ENCODE assay signal across 8 mouse cellular contexts in the genomic region with DNA sequence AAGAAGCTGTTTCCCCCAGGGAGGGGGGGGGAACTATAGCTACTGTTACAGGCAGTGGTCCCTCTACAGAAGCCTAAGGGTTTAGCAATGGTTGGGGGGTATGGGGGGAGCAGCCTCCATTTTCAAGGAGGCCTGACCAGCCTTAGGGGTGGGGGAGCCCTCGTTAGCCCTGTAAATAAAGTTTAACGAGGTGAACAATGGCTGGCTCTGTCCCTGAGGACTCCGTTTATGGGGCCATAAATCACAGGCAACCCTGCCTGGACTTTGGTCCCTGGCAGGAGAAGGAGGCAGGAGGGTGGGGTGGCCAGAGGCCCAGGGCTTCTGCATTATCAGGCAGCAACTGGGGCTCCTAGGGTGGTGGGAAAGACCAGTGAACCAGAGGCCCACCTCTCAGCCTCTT. TPM values are rescaled to one million over a fixed set of nuclear protein-coding genes. Genes with fewer than 3 reads are reported as not detected.
DNase-seq lines count a peak whose midpoint lies in the region; ATAC-seq lines count a peak whose summit lies in the region.
"Had no signal": no experiment of that assay in that cellular context is flagged by ENCODE, and none has a peak within 500 bp of the region (broad histone marks: within the 10 kb centered on the region; RNA-seq: fewer than 3 reads in every experiment).

No protein-coding gene starts in this region.

- 0 out of 2 replicates have a peak overlapping the region, but pooled peaks have one; percentile 18 for H3K27ac ChIP-seq in hindbrain, embryonic 10.5 days
- H3K27ac ChIP-seq in hindbrain, embryonic 11.5 days (ENCODE audit: low read depth, low read length): no peak overlapping the region
- H3K27ac ChIP-seq in intestine, embryonic 16.5 days (ENCODE audit: low read length): peak overlapping the region; percentile 94
- peak overlapping the region; percentile 88 for H3K27ac ChIP-seq in stomach, embryonic 16.5 days (ENCODE audit: low read length)
- H3K27ac ChIP-seq in forebrain, embryonic 13.5 days: no peak overlapping the region

- H3K9me3 ChIP-seq in hindbrain, embryonic 10.5 days: no peaks in the 10 kb centered on the region
- no peaks in the 10 kb centered on the region for H3K9me3 ChIP-seq in hindbrain, embryonic 11.5 days (ENCODE audit: control insufficient read depth, low read length)
- H3K9me3 ChIP-seq in intestine, embryonic 16.5 days (ENCODE audit: control insufficient read depth, low read length): no peaks in the 10 kb centered on the region
- H3K9me3 ChIP-seq in stomach, embryonic 16.5 days (replicated peaks; ENCODE audit: control insufficient read depth, low read length): no peaks in the 10 kb centered on the region
- no peaks in the 10 kb centered on the region for H3K9me3 ChIP-seq in forebrain, embryonic 13.5 days (replicated peaks)

- H3K4me2 ChIP-seq in hindbrain, embryonic 11.5 days (replicated peaks; ENCODE audit: low read depth, low read length): no peak overlapping the region
- H3K4me2 ChIP-seq in intestine, embryonic 16.5 days (ENCODE audit: low read depth, low read length): peak overlapping the region; percentile 34; the same call in 1 of the 2 replicates
- no peak overlapping the region for H3K4me2 ChIP-seq in stomach, embryonic 16.5 days (ENCODE audit: low read depth, low read length)
- no peak overlapping the region for H3K4me2 ChIP-seq in forebrain, embryonic 13.5 days

- peaks cover 68% of the 10 kb centered on the region for H3K27me3 ChIP-seq in hindbrain, embryonic 10.5 days (ENCODE audit: insufficient read depth, poor library complexity, severe bottlenecking)
- H3K27me3 ChIP-seq in hindbrain, embryonic 11.5 days (ENCODE audit: control insufficient read depth, insufficient read depth, low read length): no peaks in the 10 kb centered on the region
- no peaks in the 10 kb centered on the region for H3K27me3 ChIP-seq in intestine, embryonic 16.5 days (replicated peaks; ENCODE audit: control insufficient read depth, insufficient read depth, low read length)
- H3K27me3 ChIP-seq in stomach, embryonic 16.5 days (ENCODE audit: control insufficient read depth, insufficient read depth, low read length): no peaks in the 10 kb centered on the region
- no peaks in the 10 kb centered on the region for H3K27me3 ChIP-seq in forebrain, embryonic 13.5 days

- H3K9ac ChIP-seq in hindbrain, embryonic 11.5 days (ENCODE audit: low read depth, low read length): no peak overlapping the region
- peak overlapping the region; percentile 40 for H3K9ac ChIP-seq in intestine, embryonic 16.5 days (ENCODE audit: low read depth, low read length)
- peak overlapping the region; percentile 35; the same call in 1 of the 2 replicates for H3K9ac ChIP-seq in stomach, embryonic 16.5 days (ENCODE audit: low read length)
- no peak overlapping the region for H3K9ac ChIP-seq in forebrain, embryonic 13.5 days

- no peak for DNase-seq in hindbrain, embryonic 10.5 days (ENCODE audit: low spot score)
- no peak for DNase-seq in hindbrain, embryonic 11.5 days (ENCODE audit: low spot score)
- DNase-seq in kidney, postnatal 4 days: peak; percentile 75 to 85
- DNase-seq in cerebellum, adult 9-10 months: no peak
- DNase-seq: gastrocnemius, postnatal 14 days had no signal

- 59% methylated on average over 3 of the region's 3 CpGs for WGBS in hindbrain, embryonic 10.5 days
- WGBS in hindbrain, embryonic 11.5 days: 43% methylated on average over 3 of the region's 3 CpGs
- WGBS in intestine, embryonic 16.5 days: 24% methylated on average over 3 of the region's 3 CpGs
- 43% methylated on average over 3 of the region's 3 CpGs for WGBS in stomach, embryonic 16.5 days
- WGBS in forebrain, embryonic 13.5 days: 11% methylated on average over 3 of the region's 3 CpGs

- ATAC-seq in hindbrain, embryonic 11.5 days (ENCODE audit: low FRiP score): no peak
- ATAC-seq in intestine, embryonic 16.5 days: peak; percentile 88
- peak; percentile 69 for ATAC-seq in stomach, embryonic 16.5 days (ENCODE audit: insufficient read depth, low FRiP score)
- ATAC-seq in forebrain, embryonic 13.5 days: no peak

- peaks cover 82% of the 10 kb centered on the region for H3K4me1 ChIP-seq in hindbrain, embryonic 10.5 days (replicated peaks)
- H3K4me1 ChIP-seq in hindbrain, embryonic 11.5 days (replicated peaks; ENCODE audit: control insufficient read depth, insufficient read depth, low read length): peaks cover 13% of the 10 kb centered on the region; the same call in 1 of the 2 replicates
- H3K4me1 ChIP-seq in intestine, embryonic 16.5 days (ENCODE audit: control insufficient read depth, insufficient read depth, low read length): peaks cover 67% of the 10 kb centered on the region
- peaks cover 46% of the 10 kb centered on the region for H3K4me1 ChIP-seq in stomach, embryonic 16.5 days (ENCODE audit: control insufficient read depth, insufficient read depth, low read length)
- H3K4me1 ChIP-seq in forebrain, embryonic 13.5 days: peaks cover 34% of the 10 kb centered on the region

- H3K36me3 ChIP-seq in hindbrain, embryonic 10.5 days: peaks cover 65% of the 10 kb centered on the region
- H3K36me3 ChIP-seq in hindbrain, embryonic 11.5 days (ENCODE audit: control insufficient read depth, insufficient read depth, low read length): no peaks in the 10 kb centered on the region
- H3K36me3 ChIP-seq in intestine, embryonic 16.5 days (ENCODE audit: control insufficient read depth, insufficient read depth, low read length): peaks cover 30% of the 10 kb centered on the region
- peaks cover 21% of the 10 kb centered on the region for H3K36me3 ChIP-seq in stomach, embryonic 16.5 days (ENCODE audit: control insufficient read depth, insufficient read depth, low read length)
- peaks cover 60% of the 10 kb centered on the region for H3K36me3 ChIP-seq in forebrain, embryonic 13.5 days (ENCODE audit: poor library complexity, severe bottlenecking)

- H3K4me3 ChIP-seq in hindbrain, embryonic 10.5 days: no peak overlapping the region
- H3K4me3 ChIP-seq in hindbrain, embryonic 11.5 days (ENCODE audit: low read depth, low read length): no peak overlapping the region
- no peak overlapping the region for H3K4me3 ChIP-seq in intestine, embryonic 16.5 days (ENCODE audit: low read length)
- H3K4me3 ChIP-seq in stomach, embryonic 16.5 days (replicated peaks; ENCODE audit: low read length): no peak overlapping the region
- H3K4me3 ChIP-seq in forebrain, embryonic 13.5 days: no peak overlapping the region

RNA-seq across cellular contexts. Expression of a gene that starts 7.6 kb away (rescaled TPM):
- polyA plus RNA-seq in hindbrain, embryonic 10.5 days (2016; fragmentation: Nextera tagmentation; extraction: Ambion mirVana): 9.1 and 11.4 TPM in 2 replicates
- 9.6 and 10.8 TPM in 2 replicates for polyA plus RNA-seq in hindbrain, embryonic 11.5 days (2014; fragmentation: Nextera tagmentation; extraction: Ambion mirVana)
- 18.3 and 18.7 TPM in 2 replicates for polyA plus RNA-seq in intestine, embryonic 16.5 days (2015; fragmentation: Nextera tagmentation; extraction: Ambion mirVana)
- 16.2 and 16.4 TPM in 2 replicates for polyA plus RNA-seq in stomach, embryonic 16.5 days (2015; fragmentation: Nextera tagmentation; extraction: Ambion mirVana)
- polyA plus RNA-seq in forebrain, embryonic 13.5 days (2015; fragmentation: Nextera tagmentation; extraction: Ambion mirVana): 6.3 and 7.0 TPM in 2 replicates

Comparison
In these comparisons a context has a peak if more than half of its experiments do, and no peak if none do; other contexts are left out.
1. H3K27ac ChIP-seq: peak in hindbrain, embryonic 10.5 days (single experiment), intestine, embryonic 16.5 days (single experiment) and stomach, embryonic 16.5 days (single experiment); none in hindbrain, embryonic 11.5 days (single experiment) and forebrain, embryonic 13.5 days (single experiment).
2. DNase-seq: peak in kidney, postnatal 4 days (2 of 2); none in hindbrain, embryonic 10.5 days (single experiment), hindbrain, embryonic 11.5 days (single experiment) and cerebellum, adult 9-10 months (single experiment).
3. ATAC-seq: peak in intestine, embryonic 16.5 days (single experiment) and stomach, embryonic 16.5 days (single experiment); none in hindbrain, embryonic 11.5 days (single experiment) and forebrain, embryonic 13.5 days (single experiment).
4. H3K9ac ChIP-seq: peak in intestine, embryonic 16.5 days (single experiment) and stomach, embryonic 16.5 days (single experiment); none in hindbrain, embryonic 11.5 days (single experiment) and forebrain, embryonic 13.5 days (single experiment).